In the genomic region with DNA sequence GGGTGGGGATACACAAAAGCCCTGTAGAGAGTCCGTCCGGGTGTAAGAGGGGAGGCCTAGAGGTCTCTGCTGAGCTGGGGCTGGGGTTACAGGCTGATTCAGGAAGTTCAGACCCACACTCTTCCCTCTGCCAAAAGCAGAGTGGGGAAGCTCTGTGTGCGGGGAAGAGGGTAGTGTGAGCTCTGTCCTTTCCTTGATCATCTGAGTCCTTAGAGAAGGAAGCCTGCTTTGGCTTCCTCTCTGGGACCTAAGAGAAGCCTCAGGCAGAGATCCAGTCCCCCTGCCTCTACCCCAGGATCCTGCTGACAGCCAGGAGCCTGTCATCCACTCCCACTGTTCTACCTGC, we compare ENCODE assay signal across 9 mouse cellular contexts. TPM values are rescaled to one million over a fixed set of nuclear protein-coding genes. Genes with fewer than 3 reads are reported as not detected.
DNase-seq lines count a peak whose midpoint lies in the region; ATAC-seq lines count a peak whose summit lies in the region.
"Had no signal": no experiment of that assay in that cellular context is flagged by ENCODE, and none has a peak within 500 bp of the region (broad histone marks: within the 10 kb centered on the region; RNA-seq: fewer than 3 reads in every experiment).

No protein-coding gene starts in this region.

- no peaks in the 10 kb centered on the region for H3K9me3 ChIP-seq in kidney, embryonic 16.5 days (ENCODE audit: low read length)
- H3K9me3 ChIP-seq in embryonic facial prominence, embryonic 12.5 days: no peaks in the 10 kb centered on the region
- H3K9me3 ChIP-seq in hindbrain, embryonic 15.5 days: no peaks in the 10 kb centered on the region
- no peaks in the 10 kb centered on the region for H3K9me3 ChIP-seq in midbrain, embryonic 15.5 days

- no peak for ATAC-seq in kidney, embryonic 16.5 days (ENCODE audit: low FRiP score, low TSS enrichment)
- ATAC-seq in embryonic facial prominence, embryonic 12.5 days (ENCODE audit: insufficient number of reproducible peaks, insufficient read depth, low FRiP score, low TSS enrichment): no peak
- no peak for ATAC-seq in hindbrain, embryonic 15.5 days (ENCODE audit: low FRiP score, low read depth)
- no peak for ATAC-seq in midbrain, embryonic 15.5 days (replicated peaks)

- H3K4me2 ChIP-seq in kidney, embryonic 16.5 days (replicated peaks; ENCODE audit: low read depth, low read length): peak overlapping the region; percentile 79
- peak overlapping the region; percentile 89 for H3K4me2 ChIP-seq in embryonic facial prominence, embryonic 12.5 days (replicated peaks)
- H3K4me2 ChIP-seq in hindbrain, embryonic 15.5 days: peak overlapping the region; percentile 90
- H3K4me2 ChIP-seq in midbrain, embryonic 15.5 days: peak overlapping the region; percentile 72

- 37% methylated on average over 3 of the region's 3 CpGs for WGBS in kidney, embryonic 16.5 days
- 68% methylated on average over 3 of the region's 3 CpGs for WGBS in embryonic facial prominence, embryonic 12.5 days
- 20% methylated on average over 3 of the region's 3 CpGs for WGBS in hindbrain, embryonic 15.5 days
- 14% methylated on average over 3 of the region's 3 CpGs for WGBS in midbrain, embryonic 15.5 days

- H3K4me3 ChIP-seq in kidney, embryonic 16.5 days (ENCODE audit: low read length): peak overlapping the region; percentile 93
- peak overlapping the region; percentile 17; the same call in 1 of the 2 replicates for H3K4me3 ChIP-seq in embryonic facial prominence, embryonic 12.5 days
- peak overlapping the region; percentile 88 for H3K4me3 ChIP-seq in hindbrain, embryonic 15.5 days
- peak overlapping the region; percentile 93 for H3K4me3 ChIP-seq in midbrain, embryonic 15.5 days

- H3K27me3 ChIP-seq in kidney, embryonic 16.5 days (ENCODE audit: insufficient read depth, low read length): no peaks in the 10 kb centered on the region
- no peaks in the 10 kb centered on the region for H3K27me3 ChIP-seq in embryonic facial prominence, embryonic 12.5 days
- H3K27me3 ChIP-seq in hindbrain, embryonic 15.5 days: no peaks in the 10 kb centered on the region
- H3K27me3 ChIP-seq in midbrain, embryonic 15.5 days (replicated peaks): no peaks in the 10 kb centered on the region

- H3K4me1 ChIP-seq in kidney, embryonic 16.5 days (ENCODE audit: insufficient read depth, low read length): peaks cover 69% of the 10 kb centered on the region
- peaks cover 58% of the 10 kb centered on the region for H3K4me1 ChIP-seq in embryonic facial prominence, embryonic 12.5 days
- H3K4me1 ChIP-seq in hindbrain, embryonic 15.5 days (replicated peaks): peaks cover 76% of the 10 kb centered on the region
- peaks cover 72% of the 10 kb centered on the region for H3K4me1 ChIP-seq in midbrain, embryonic 15.5 days

- DNase-seq in kidney, postnatal 4 days: no peak
- no peak for DNase-seq in ovary, postnatal 10 days (ENCODE audit: low spot score)
- DNase-seq in adipocyte (ENCODE audit: low spot score): no peak
- DNase-seq in embryo, embryonic 10 days (ENCODE audit: low spot score): no peak
- DNase-seq: cerebellum, adult 9-10 months had no signal

- peak overlapping the region; percentile 99 for H3K9ac ChIP-seq in kidney, embryonic 16.5 days (replicated peaks; ENCODE audit: low read length)
- peak overlapping the region; percentile 41; the same call in 1 of the 2 replicates for H3K9ac ChIP-seq in embryonic facial prominence, embryonic 12.5 days
- H3K9ac ChIP-seq in hindbrain, embryonic 15.5 days: peak overlapping the region; percentile 15
- peak overlapping the region; percentile 15; the same call in 1 of the 2 replicates for H3K9ac ChIP-seq in midbrain, embryonic 15.5 days

- H3K27ac ChIP-seq in kidney, embryonic 16.5 days (ENCODE audit: low read length): peak overlapping the region; percentile 82
- no peak overlapping the region for H3K27ac ChIP-seq in embryonic facial prominence, embryonic 12.5 days
- peak overlapping the region; percentile 100 for H3K27ac ChIP-seq in hindbrain, embryonic 15.5 days (replicated peaks)
- peak overlapping the region; percentile 82 for H3K27ac ChIP-seq in midbrain, embryonic 15.5 days

- H3K36me3 ChIP-seq in kidney, embryonic 16.5 days (ENCODE audit: insufficient read depth, low read length): peaks cover 34% of the 10 kb centered on the region
- peaks cover 33% of the 10 kb centered on the region for H3K36me3 ChIP-seq in embryonic facial prominence, embryonic 12.5 days
- 0 out of 2 replicates have a peak, but pooled peaks cover 11% of the 10 kb centered on the region for H3K36me3 ChIP-seq in hindbrain, embryonic 15.5 days
- no peaks in the 10 kb centered on the region for H3K36me3 ChIP-seq in midbrain, embryonic 15.5 days (replicated peaks)

RNA-seq across cellular contexts. Expression of a gene that starts 4.8 kb away (rescaled TPM):
- polyA plus RNA-seq in kidney, embryonic 16.5 days (2015; fragmentation: Nextera tagmentation; extraction: Ambion mirVana): 22.2 and 26.0 TPM in 2 replicates
- 22.4 and 23.5 TPM in 2 replicates for polyA plus RNA-seq in embryonic facial prominence, embryonic 12.5 days (2016; fragmentation: Nextera tagmentation; extraction: Ambion mirVana)
- 27.8 and 31.9 TPM in 2 replicates for polyA plus RNA-seq in hindbrain, embryonic 15.5 days (2015; fragmentation: Nextera tagmentation; extraction: Ambion mirVana)
- polyA plus RNA-seq in midbrain, embryonic 15.5 days (2015; fragmentation: Nextera tagmentation; extraction: Ambion mirVana): 29.9 and 30.5 TPM in 2 replicates

Comparison
In these comparisons a context has a peak if more than half of its experiments do, and no peak if none do; other contexts are left out.
1. H3K4me3 ChIP-seq: peak in every context shown above with its lines; median percentile 93 in kidney, embryonic 16.5 days; 93 in midbrain, embryonic 15.5 days; 88 in hindbrain, embryonic 15.5 days; 17 in embryonic facial prominence, embryonic 12.5 days.
2. H3K9ac ChIP-seq: peak in every context shown above with its lines; median percentile 99 in kidney, embryonic 16.5 days; 41 in embryonic facial prominence, embryonic 12.5 days; 15 in hindbrain, embryonic 15.5 days; 15 in midbrain, embryonic 15.5 days.